Mouse (Mus musculus): ENCODE measurements around the gene B4galnt3.

Gene B4galnt3

DNA sequence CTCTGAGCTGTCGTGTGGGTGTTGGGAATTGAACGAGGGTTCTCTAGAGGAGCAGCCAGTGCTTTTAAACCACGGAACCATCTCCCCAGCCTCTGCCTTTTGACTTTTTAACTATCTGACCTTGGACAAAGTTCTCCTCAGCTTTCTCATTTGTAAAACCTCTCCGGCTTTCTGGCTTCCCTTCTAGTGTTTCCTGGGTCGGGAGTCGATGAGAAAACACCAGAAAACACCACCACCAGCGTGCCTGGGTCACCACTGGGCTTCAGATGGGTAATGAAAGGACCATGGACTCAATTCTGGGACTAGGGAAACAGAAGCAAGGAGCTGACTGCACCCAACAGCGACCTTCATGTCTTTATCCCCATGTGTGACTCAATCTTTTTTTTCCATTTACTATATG lies 20.2 kb downstream of the B4galnt3 start:
- DNase-seq (ENCODE audit: low spot score), result no peak

DNA sequence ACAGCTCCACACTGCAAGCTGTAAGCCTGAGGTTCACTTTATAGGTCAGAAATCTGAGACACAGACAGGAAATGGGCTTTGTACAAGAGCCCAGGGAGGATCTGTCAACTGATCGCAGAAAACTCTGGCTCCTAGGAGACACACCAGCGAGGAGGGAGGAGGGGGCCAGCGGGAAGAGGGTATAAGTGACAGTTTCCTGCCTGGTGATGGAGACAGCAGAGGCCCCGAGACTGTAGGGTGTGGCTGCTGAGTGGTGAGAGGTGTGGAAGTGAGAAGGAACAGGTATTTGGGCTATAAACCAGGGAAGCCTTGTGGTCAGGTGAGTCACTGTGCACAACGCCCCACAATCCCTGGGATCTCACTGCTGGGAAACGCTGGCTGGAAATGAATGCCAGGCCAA lies 30.2 kb downstream of the B4galnt3 start:
- DNase-seq (ENCODE audit: low spot score), result peak; percentile 24

DNA sequence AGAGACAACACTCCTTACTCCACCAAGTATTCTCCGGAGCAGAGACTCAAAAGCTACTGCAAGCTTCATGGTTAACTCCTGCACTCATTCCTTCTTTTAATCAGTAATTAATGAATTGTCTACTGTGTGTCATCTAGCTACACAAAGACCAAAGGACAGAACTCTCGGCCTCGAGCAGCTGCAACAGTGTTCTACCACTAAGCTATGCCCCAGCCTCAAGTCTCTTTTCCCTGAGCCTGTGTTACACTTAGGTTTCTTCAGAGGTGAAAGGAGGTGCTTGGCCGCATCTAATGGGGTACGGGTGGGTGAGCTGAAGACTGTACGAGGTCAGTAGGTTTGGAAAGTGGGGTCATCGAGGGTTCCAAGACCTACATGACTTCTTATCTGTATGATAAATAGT lies 30.8 kb downstream of the B4galnt3 start:
- DNase-seq (ENCODE audit: low spot score), result no peak

GRCm38 (mm10) chr6:120262886-120263531 lies 31.4 kb downstream of the B4galnt3 start:
- DNase-seq (ENCODE audit: low spot score), result no peak

- DNase-seq (ENCODE audit: low spot score), result no peak
Measured at GRCm38 (mm10) chr6:120259481-120259880, 34.9 kb downstream of the B4galnt3 start.

GRCm38 (mm10) chr6:120256431-120256935 lies 37.9 kb downstream of the B4galnt3 start:
- no peak for DNase-seq (ENCODE audit: low spot score)

DNA sequence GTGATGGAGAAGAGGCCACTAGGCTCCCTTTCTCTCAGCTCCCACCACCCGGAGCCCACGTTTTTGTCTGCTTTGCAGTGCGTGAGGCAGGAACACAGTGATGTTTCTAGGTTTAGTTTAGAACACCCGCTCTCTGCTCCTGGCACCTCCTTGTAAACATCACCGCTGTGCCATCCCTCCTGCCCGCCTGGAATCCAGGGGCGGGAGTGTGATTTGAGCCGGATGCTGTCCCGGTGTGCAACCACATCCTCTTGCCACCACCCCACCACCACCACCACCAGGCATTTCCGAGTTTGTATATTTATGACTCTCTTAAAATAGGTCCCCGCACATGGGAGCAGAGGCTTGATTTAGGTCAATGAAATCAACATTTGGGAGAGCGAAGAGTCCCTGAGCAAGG lies 38.7 kb downstream of the B4galnt3 start:
- peak; percentile 31 for DNase-seq (ENCODE audit: low spot score)

- no peak for DNase-seq (ENCODE audit: low spot score)
Measured at GRCm38 (mm10) chr6:120255144-120255543, 39.2 kb downstream of the B4galnt3 start.

- DNase-seq (ENCODE audit: low spot score), result no peak
Measured at GRCm38 (mm10) chr6:120254640-120255039, 39.7 kb downstream of the B4galnt3 start.

- DNase-seq (ENCODE audit: low spot score), result no peak
Measured at GRCm38 (mm10) chr6:120252741-120253140, 41.6 kb downstream of the B4galnt3 start.

DNA sequence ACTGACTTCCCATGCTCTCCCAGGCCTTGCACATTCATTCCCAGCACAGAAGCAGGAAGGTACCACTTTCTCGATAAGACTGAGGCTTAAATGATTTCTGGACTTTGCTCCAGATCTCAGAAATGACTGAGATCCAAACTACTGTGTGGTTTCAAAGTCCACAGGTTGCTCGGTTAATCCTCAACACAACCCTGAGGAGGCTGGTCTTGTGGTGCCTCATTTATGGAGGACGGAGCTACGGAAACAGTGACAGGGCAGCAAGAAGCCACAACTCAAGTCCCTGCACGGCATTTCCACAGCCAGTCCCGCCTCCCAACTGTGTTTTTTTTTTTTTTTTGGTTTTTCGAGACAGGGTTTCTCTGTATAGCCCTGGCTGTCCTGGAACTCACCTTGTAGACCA lies 43.3 kb downstream of the B4galnt3 start:
- no peak for DNase-seq (ENCODE audit: low spot score)

GRCm38 (mm10) chr6:120249831-120250230 lies 44.5 kb downstream of the B4galnt3 start:
- no peak for DNase-seq (ENCODE audit: low spot score)

GRCm38 (mm10) chr6:120246676-120247075 lies 47.7 kb downstream of the B4galnt3 start:
- no peak for DNase-seq (ENCODE audit: low spot score)

DNA sequence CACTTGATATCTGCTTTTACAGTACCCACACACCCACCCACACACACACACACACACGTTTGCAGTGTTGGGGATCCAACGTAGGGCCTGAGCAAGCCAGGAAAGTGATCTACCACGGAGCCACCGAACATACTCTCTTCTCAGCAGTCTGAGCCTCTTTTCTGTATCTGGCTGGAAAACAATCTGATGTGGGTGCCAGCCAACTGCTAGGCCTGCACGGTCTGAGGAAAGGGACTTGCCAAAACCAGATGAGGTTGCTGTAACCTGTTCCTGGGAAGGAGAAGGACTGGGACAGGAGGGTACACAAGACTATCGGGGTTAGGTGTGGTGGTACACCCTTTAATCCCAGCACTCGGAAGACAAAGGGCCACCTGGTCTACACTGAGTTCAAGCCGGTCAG lies 51.1 kb downstream of the B4galnt3 start:
- no peak for DNase-seq (ENCODE audit: low spot score)

DNA sequence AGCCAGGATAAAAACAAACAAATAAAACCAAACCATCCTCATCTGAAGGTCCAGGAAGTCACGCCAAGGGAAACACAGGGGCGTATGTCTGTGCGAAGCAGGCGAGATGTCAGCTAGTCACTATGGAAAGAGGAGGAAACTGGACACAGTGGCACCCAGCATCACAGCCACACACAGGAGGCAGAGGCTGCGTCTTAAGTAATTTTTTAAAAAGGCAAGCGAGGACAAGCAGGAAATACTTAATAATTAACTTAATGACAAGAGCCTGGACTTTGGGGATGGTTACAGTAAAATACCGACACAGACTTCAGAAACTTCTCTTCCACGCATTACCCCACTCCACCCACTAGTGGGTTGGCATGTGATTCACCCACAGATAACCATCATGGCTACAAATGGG lies 51.8 kb downstream of the B4galnt3 start:
- DNase-seq (ENCODE audit: low spot score), result no peak

DNA sequence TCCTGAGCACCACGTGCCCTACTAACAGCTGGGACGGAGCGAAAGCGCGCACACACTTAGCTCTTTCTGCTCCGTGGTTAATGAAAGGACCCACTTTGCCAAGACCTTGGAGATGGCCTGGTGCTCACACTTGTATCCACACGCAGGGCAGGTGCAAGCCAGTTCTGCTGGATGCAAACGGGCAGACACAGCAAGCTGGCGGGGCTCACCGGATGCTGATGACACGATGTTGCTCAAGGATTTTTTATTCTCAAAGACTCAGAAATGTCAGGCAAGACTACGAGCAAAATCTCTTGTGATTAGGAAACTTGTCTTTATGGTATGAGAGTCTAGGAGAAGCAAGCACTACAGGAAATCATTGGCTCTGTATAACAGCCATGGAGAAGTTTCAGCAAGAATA lies 52.9 kb downstream of the B4galnt3 start:
- DNase-seq (ENCODE audit: low spot score), result no peak

DNA sequence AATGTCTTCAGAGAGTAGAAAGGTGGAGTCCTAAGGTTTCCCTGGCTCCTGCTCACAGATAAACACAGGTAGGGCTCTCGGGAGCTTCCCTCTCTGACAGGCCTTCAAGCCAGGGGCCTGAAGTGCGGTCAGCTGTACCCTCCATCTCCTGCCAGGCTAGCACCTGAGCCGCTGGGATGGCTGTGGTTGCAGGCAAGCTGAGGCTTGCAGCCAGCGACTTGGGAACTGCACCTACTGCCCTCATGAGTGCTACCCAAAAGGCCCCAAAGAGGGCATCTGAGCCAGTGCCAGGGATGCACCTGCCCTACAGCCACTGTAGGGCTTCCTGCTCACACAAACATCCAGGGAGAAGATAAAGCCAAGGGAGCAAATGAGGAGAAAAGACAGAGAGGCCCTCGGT lies 53.9 kb downstream of the B4galnt3 start:
- DNase-seq (ENCODE audit: low spot score), result no peak

DNA sequence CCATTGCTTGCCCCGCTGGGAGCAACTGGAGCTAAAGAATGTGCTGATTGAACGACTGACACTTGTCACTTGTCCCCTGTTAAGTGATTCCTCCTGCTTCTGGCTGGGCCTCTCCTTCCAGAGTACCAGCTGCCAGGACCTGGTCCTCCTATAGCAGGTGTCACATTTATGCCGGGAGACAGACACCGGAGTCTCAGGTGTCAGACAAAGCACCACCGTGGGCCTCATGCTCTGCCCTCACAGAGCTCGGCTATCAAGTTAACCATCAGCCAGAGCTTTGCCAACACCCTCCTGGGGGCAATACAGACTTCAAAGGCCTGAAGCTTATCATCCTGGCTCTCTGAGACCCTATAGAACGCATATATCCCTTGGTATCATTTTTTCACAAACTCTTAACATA lies 58.5 kb downstream of the B4galnt3 start:
- no peak for DNase-seq (ENCODE audit: low spot score)

DNA sequence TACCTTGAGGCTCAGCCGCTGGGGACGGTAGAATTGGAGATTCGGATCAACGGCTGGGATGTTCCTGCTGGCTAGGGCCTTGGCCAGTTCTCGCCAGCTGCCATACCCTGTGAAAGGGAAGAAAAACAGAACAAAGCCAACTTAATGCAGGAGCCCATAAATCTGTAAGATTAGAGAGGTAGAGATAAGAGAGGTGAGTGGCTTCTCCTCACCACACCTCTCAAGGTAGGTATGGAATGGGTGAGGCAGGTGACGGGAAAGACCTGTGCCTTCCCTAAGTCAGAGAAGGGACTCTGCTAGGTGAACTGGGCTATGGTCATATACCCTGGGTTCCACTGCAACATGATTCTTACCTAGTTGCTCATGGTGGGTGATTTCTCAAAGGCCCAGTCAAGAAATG lies 61.5 kb downstream of the B4galnt3 start:
- DNase-seq (ENCODE audit: low spot score), result no peak

DNA sequence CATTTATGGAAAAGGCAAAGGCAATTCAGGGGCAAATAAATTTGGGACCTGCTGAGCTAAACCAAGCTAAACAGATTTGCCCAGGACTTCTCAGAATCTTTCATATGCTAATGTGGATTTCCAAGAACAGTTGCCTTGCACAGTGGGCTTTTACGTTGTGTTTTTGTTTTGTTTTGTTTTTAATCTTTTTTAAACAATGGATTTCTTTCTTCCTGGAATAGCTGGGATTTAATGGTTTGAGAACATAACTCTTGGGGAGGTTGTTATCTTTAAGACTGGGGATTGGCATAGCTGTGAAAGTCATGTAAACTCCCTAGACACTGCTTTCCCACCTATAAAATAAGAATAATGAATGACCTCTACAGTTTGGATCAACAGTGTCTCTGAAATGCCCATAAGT lies 63.9 kb downstream of the B4galnt3 start:
- no peak for DNase-seq (ENCODE audit: low spot score)

GRCm38 (mm10) chr6:120229806-120230205 lies 64.6 kb downstream of the B4galnt3 start:
- no peak for DNase-seq (ENCODE audit: low spot score)

- DNase-seq (ENCODE audit: low spot score), result no peak
Measured at GRCm38 (mm10) chr6:120227068-120227467, 67.3 kb downstream of the B4galnt3 start.

GRCm38 (mm10) chr6:120225355-120225754 lies 69.0 kb downstream of the B4galnt3 start:
- no peak for DNase-seq (ENCODE audit: low spot score)

DNA sequence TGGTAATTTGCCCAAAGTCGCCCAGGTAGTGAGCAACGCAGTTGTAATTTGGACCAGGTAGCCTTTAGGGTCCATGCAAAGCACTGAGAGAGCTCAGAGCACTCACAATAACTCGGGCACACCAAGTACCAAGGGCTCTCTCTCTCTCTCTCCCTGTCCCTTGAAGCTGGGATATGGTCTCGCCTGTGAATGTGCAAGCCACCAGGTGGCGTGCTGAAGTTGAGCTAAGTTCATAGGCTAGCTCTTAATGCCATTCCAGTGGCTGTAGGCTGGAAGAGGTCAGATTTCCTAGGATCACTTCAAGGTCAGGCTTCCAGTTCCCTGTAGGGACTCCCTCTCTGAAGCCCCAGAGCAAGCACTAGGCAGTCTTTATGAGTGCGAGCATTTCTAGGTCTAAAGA lies 71.7 kb downstream of the B4galnt3 start:
- DNase-seq (ENCODE audit: low spot score), result peak; percentile 25
